Mouse (Mus musculus) adipocyte (in vitro differentiated cells): ENCODE measurements around the gene Mapre3.
"Not testable (repeated sequence)": the region's sequence is repeated elsewhere in the genome, so short reads cannot be mapped to it uniquely, and the experiment has no call there.

Experiments
- DNase-seq: peaks from one replicate; pipeline ENCODE4 v3.0.0-alpha.2; 2016; ENCODE audit warnings: low spot score

Mapre3 gene

DNA sequence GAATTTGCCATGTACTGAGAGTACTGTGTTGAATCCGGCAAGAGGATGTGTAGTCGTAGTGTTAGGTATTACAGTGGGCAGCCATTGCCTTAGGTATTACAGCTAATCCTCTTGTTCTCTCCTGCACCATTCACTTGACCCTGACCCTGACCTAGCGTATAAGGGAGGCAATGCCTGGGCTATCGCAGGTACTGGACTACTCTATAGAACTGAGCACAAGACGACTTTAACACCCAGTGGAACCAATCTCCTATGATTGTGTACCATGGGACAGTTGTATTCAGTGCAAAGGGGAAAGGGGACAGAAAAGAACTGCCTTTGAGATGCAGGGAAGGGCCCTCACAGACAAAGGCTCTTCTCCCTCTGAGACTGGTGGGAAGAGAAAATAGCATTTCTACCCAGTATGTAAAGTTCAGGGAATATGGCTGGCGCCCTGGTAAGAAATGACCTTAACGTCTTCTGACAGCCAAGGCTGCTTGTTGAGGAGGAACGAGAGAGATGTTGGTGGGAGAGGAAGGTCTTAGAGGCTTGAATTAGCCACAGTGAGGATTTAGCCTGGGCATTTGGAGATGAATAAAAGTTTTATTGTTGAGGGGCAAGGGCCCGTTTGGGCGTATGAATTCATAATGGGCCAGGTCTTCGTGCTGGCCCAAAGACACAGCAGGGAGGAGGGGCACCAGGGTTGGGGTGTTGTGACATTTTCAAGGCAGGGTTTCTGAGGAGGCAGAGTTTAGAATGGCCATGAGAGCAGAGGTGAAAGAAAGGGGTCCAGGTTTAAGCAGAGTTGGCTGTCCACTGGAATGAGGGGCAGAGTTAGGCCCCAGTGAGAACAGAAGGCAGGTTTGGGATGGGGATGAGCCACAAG, 9.9 kb downstream of the Mapre3 start:
- no peak for DNase-seq

DNA sequence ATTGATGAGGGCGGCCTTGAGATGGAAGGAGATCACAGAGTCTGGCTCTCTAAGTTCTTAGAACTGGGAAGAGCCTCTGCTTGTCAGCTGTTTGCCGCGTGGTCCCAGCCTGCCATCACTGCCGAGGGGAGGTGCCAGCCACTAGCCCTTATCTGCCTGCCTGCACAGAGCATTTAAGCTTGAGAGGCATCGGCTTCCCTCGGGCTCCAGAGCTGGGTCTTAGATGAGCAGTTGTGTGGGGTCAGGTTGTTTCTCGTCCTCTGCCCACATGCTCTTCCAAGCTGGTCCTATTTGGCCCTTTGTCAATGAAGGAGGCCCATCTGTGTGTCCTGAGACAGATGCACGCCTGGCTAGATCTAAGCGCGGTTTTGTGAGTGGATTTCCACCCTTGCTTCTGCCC, 10.7 kb downstream of the Mapre3 start:
- no peak for DNase-seq

DNA sequence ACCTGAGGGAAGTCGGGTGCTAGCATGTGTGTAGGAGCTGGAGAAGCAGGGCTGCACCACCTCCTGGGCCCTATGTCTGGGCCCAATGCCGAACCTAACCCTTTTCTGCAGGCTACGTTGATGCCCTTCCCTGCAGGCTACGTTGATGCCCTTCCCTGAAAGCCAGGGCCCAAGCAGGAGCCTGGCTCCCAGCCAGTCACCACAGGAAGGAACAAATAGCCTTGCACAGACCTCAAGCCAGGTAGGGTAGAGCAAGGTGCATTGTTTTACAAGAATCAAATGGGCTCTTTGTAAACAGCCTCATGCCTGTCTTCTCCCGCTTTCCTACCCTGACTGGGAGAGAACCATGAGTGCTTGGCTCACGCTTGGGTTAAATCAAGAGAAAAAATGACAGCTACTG, 11.4 kb downstream of the Mapre3 start:
- no peak for DNase-seq

DNA sequence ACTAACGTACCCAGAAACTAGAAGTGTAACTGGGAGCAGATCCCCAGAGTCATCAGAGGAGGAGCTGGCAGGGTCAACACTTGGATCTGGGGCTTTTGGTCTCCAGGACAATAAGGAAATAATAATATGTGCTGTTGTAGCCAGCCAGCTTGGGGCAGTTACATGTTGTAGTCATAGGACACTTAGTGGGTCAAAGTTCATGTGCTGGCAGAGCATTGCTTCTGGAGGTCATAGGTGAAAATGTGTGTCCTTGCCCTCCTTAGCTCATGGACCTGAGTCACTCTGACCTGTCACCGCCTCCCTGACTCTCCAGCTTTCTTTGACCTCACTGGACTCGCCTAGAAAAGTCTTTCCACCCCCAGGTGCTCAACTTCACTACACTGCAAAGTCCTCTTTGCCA, 19.0 kb downstream of the Mapre3 start:
- peak; percentile 41 for DNase-seq

DNA sequence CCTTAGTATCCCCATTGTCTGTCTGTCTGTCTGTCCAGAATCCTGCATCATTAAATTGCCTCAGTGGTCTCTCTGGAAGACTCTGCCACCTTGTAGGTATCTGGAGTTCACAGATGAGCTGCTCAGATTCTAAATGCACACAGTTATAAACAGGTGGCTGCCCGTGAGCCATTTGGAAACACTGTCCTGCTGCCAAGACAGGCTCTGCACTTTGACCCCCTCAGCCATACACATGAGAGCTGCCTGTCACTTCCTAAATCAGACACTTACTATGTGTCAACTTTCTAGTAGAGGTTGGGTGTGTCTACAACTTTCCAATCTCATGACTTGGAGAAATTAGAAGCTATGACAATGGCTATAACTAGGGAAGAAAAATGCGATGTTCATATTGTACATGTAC, 25.3 kb downstream of the Mapre3 start:
- DNase-seq: no peak

DNA sequence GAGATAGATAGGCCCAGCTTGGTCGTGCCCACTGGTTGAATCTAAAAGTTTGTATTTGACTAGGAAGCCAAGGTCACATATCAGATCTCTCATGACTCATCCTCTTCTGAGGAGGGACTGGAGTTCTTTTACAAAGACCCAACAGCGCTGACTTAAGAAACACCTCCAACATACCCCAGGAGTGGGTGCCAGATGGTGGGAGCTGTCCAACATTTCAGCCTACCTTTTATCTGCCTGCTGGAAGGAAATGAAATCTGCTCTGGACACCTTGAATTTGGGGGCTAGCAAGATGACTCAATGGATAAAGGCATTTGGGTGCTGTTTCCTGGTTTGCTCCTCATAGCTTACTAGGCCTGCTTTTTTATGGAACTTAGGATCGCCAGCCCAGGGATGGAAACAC, 27.5 kb downstream of the Mapre3 start:
- no peak for DNase-seq

DNA sequence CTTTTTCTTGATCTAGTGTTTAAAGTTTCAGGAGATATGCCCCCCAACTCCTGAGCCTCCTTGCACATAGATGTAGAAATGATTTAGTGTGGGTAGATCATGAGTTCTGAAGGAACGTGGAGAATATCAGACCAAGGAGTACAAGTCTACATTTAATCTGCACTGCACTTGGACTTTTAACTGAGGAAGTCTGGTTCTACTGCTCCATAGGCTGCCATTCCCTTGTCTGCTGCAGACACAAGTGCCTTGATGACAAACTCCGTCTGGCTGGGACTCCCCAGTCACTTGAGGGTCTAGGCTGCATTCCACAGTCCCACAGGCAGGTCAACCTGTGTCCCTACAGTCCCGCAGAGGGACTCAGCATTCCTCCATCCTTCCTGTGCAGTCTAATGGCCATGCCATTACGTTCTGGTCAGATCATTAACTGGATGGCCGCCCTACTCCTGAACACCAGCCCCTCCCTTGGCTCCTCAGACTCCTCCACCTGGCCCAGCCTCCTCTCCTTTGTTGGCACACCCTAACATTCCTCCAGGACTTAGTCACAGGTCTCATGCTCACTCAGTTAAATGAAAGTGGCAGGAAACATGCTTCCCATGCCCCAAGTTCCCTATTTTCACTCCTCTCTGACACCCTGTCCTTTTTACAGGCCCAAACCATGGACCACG, 35.6 kb downstream of the Mapre3 start:
- no peak for DNase-seq

DNA sequence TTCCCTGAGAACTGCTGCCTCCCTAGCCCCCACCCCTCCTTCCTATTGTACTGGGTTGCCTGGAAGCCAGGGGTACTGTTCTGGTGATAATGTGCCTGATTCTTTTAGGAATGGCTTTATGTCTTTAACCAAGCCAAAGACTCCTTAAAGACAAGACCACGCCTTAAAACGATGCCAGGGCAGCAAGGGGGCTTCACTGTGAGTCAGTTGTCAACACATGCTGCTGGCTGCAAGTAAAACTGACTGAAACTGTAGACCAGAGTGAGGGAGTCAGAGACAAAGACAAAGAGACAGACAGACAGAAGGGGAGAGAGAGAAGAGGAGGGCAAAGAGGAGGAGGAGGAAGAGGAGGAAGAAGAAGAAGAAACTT, 36.1 kb downstream of the Mapre3 start:
- DNase-seq: no peak

DNA sequence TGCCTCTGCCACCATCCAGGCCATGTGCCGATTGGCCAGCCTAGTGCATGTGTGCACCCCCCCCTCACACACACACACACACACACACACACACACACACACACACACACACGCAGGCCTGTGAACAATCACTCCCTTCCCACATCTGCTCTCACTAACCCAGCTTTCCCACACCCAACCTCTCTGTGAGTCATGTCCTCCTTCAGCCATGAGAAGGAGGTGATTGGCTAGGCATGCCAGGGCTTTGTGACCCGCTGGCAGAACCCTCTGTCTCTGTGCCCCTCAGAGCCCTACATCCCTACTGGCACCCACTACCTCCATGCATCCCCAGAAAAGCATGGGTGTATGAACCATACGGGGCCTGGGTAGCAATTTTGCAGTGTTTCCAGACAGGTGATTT, 39.1 kb downstream of the Mapre3 start:
- DNase-seq: no peak

DNA sequence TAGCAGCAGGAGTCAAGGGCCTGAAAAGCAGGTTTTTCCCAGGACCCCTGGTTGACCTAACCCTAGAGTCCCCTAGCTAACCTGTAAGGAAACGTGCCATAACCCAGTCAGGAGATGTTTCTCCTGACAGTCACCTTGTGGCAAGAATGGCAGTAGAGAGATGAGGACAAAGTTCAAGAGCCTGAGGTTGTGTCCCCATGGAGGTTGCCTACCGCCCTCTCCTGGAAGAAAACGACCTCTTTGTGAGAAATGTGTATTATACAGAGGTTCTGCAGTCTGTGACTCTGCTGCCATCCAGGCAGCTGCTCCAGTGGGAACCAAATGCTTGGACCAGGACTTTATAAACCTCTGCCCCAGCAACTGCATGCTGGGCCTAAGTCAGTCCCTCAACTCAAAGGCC, 41.2 kb downstream of the Mapre3 start:
- DNase-seq: peak; percentile 28

DNA sequence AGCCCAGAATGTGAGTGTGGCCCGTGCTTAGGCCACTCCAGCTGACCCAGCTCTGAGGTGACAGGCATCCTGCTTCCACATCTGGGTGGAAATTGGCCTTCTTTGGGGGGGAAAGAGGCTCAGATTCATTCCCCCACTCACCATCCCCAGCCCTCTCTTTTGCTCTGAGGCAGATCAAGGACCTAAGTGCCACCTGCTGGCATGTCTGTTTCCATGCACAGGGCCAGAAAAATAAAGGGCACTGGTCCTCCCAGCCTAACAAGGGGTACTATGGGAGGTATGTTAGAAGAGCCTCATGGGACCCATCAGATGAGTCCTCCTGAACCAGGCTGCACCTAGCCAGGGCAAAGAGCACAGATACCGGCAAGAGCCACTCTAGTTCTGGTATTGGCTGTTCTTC, 41.7 kb downstream of the Mapre3 start:
- no peak for DNase-seq

DNA sequence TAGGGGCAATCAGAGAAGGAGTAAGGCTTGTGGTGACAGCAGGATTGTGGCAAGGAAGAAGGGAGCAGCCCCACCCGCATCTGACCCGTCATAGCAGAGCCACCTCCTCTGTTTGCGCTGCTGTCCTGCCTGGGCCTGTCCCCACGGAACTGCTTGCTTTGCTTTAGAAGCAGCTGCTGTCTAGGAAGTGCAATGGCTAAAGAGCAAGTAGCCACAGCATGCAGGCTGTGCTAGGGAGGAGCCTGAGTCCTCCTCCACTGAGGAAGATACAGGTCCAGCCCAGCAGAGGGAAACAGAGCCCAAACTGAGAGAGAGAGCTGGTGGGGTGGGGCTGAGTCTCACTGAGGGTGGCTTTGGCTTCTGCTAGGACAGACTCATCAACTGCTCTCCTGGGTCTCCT, 49.4 kb downstream of the Mapre3 start:
- DNase-seq: no peak

DNA sequence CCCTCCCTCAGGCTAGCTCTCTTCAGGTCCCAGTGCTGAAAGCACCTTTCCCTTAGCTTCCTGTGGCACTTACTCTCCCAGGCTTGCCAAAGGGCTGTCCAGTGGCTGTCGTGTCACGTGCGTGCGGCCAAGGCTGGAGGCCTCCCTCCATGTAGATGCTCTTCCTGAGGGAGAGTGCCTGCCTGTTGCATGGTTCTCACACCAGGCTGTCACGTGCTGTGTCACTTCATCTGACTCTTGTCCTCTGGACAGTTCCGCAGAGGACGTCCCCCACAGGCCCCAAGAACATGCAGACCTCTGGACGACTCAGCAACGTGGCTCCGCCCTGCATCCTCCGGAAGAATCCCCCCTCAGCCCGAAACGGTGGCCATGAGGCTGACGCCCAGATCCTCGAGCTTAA, 49.9 kb downstream of the Mapre3 start:
- no peak for DNase-seq

DNA sequence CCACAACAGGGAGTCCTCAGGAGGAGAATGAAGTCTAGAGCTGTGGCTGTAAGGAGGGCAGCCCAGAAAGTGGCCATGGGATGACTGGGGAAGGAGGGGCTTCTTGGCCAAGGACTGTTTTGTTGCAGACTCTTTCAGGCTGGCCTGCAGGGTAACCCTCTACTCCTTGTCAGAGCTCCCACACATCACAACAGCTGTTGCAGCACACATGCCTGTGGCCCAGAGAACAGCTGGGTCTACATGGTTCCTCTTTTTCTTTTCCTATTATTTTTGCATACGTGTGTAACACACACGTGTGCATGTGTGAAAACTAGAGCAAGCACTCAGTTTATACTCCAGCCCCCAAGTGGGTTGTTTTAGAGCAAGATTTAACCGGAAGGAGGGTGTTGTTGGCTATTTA, 52.4 kb downstream of the Mapre3 start:
- DNase-seq: no peak

DNA sequence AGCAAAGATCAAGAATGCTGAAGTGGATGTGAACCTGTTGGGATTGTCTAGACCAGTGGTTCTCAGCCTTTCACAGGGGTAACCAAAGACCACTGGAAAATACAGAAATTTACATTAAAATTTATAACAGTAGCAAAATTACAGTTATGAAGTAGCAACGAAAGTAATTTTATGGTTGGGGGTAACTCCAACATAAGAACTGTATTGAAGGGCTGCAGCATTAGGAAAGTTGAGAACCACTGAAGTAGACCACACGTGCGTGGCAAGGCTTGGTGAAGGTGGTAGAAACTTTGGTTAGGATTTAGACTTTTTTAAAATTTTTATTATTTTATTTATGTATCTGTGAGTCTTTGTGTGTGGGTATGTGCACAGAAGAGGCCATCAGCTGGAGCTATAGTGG, 53.3 kb downstream of the Mapre3 start, which contains the start of gene Tmem214:
Tmem214 (plus strand) TSS at position 301 of the 400 bp plus-strand sequence.
- no peak for DNase-seq

DNA sequence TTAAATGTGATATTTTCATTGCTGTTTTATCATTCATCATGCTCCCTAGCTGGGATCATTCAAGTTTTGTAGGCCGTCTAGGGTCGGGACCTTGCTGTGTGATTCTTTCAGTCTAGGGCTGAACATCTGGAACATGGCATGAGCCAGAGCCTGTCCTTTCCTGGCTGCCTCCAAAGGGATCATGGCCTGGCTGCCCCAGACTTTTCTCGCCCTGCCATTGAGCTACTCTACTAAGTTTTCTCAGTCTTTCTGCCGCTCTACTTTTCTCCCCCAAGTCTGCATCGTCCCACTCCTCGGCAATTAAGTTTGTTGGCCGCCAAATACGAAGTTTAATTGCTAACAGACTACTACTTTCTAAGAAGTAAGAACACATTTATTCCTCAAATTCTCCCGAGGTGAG, 54.5 kb downstream of the Mapre3 start:
- peak; percentile 50 for DNase-seq

DNA sequence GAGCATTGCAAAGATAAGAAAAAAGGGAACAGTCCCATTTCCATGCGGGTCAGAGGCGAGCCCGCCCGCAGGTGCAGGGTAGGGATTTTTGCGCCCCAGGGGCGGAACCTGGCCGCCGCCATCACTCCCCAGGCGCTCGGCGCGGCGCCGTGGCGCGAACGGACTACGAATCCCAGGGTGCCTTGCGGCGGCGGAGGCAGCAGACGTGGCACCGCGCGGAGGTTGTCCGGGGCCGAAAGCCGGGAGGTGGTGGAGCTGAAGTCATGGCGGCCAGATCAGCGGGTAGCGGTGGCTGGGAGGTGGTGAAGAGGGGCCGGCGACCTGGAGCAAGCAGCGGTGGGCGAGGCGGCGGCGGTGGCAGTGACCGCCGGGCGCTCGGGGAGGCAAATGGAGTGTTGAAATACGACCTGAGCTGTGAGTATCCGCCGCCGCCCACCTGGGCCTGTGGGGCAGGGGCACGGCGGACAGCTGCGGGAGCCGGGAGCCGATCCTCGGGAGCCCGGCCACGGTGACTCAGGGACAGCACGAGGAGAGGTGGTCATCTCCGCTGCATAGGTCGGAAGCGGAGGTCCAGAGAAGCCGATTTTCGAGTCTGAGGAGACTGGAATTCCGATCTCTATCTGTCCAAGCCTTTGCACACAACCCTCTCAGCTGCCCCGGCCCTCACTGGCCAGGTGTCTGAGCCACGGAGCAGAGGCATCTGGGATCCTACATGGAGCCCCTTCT, 55.1 kb downstream of the Mapre3 start:
- peak; percentile 82 for DNase-seq

DNA sequence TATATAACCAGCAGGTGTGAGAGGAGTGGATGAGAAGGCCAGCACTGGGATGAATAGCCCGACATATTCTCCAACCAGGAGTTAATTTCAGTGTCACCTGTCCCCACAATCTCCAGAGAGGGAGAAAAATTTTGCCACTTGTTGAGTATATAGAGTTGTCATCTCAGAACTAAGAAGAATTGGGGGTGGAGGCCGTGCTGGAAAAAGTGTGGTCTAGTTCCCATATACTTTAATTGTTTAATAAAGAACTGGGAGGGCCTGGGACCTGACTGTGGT, 55.6 kb downstream of the Mapre3 start:
- DNase-seq: no peak

DNA sequence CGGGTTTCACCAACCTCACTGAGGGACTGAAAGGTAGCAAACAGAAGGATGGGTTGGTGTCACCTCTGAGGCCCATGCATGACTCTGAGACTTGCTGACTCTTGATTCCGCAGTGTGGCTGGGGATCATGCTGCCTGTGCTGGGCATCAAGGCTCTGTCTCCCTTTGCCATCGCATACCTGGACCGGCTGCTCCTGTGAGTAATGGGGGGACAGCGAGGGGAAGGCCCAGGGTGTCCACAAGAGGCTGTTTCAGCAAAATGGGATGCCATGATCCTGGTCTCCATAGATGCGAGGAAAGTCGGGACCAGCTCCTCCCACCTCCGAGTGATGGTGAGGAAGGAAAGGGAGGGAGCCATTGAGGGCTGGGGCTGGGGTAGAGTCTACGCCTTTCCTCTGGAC, 58.1 kb downstream of the Mapre3 start:
- DNase-seq: no peak

DNA sequence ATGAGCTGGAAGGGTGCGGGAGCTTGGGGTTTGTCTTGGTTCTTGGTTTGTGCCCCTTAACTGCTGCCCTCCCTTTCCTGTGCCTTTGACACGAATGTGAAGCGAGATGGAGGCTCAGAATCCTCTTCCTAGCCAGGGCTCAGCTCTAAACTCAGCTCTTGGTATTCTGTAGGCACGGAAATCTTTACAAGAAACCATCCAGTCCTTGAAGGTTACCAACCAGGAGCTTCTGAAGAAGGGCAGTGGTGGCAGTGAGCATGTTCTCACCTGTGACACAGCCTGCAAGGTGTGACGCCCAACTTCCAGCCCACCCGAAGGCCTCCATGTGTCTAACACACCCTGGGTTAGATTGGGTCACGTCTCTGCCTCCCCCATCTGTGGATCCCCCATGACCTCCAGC, 59.9 kb downstream of the Mapre3 start:
- DNase-seq: no peak

DNA sequence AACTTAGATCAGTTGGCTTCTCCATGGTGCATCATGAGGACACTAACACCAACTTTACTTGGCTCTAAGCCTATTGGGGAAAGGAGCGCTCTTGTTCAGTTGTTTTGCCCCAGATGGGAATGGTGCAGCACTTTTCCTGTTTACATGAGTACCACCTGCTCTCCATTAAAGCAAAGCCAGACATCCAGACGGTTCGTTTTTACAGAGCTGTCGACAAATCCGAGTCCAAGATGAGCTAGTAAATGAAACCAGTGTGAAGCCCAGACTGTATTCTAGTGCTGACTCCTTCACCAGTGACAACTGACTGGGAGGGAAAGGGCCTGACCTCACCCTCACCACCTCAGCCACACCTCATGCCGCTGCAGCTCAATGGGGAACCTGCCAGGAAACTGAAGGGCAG, 64.2 kb downstream of the Mapre3 start:
- DNase-seq: peak; percentile 53

DNA sequence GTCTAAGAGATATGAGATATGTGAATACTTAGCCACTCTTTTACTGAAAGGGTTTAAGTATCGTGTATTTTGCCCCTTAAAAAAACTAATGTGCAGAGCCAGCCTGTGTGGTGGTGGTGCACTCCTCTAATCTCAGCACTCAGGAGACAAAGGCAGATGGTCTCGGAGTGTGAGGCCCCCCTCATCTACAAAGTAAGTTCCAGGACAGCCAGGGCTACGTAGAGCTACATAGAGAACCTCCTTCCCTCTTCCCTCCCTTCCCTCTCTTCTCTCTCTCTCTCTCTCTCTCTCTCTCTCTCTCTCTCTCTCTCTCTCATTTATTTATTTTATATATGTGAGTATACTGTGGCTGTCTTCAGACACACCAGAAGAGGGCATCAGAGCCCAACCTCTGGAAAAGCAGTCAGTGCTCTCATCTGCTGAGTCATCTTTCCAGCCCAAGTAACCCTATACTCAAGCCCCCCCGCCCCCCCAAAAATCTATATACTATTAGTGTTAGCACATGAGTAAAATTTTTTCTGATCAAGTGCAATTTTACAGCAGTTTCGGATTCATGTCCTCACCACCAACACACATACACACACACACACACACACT, 65.0 kb downstream of the Mapre3 start:
- DNase-seq: no peak

DNA sequence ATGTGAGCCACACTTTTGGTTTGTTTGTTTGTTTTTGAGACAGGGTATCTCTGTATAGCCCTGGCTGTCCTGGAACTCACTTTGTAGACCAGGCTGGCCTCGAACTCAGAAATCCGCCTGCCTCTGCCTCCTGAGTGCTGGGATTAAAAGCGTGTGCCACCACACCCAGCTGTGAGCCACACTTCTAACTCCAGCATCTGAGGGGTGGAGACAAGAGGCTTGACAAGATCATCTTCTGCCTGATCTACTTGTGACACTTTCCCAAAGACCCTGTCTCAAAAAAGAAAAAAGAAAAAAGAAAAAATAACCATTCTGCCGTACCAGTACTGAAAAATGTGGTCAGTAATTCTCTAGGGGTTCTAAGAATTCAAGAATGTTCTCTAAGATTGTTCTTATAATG, 67.4 kb downstream of the Mapre3 start:
- DNase-seq: not testable (repeated sequence)
